Mouse (Mus musculus): ENCODE results near the gene Epha3.

- TF ChIP-seq EP300 (IDR thresholded peaks at IDR 0.05) (no peak), CTCF (IDR thresholded peaks at IDR 0.05) (no peak)
Observed at GRCm38 (mm10) chr16:63528821-63529220, 335.2 kb downstream of the Epha3 start.
